Mouse (Mus musculus) heart, adult 2 months (tissue): ENCODE measurements around the gene Fbxo17.

Source experiments
- CTCF ChIP-seq: fragments of 200-600 bp; IDR thresholded peaks from 2 replicates; pipeline ENCODE4 v1.8.1; 2022; ENCODE audit warnings: antibody characterized with exemption, mild to moderate bottlenecking, moderate library complexity
- EP300 ChIP-seq: fragments of 200-500 bp; IDR thresholded peaks from 2 replicates; pipeline ENCODE4 v1.6.1; 2011; ENCODE audit warnings: low read depth, low read length, control low read depth; ENCODE audit not compliant: insufficient read depth
- POLR2A ChIP-seq: fragments of 200-500 bp; IDR thresholded peaks from 2 replicates; pipeline ENCODE4 v1.6.1; 2011; ENCODE audit warnings: mild to moderate bottlenecking, low read depth, low read length, control low read depth; ENCODE audit not compliant: insufficient read depth

GRCm38 (mm10) chr7:28697277-28697676 lies 19.3 kb upstream of the Fbxo17 start:
- TF ChIP-seq POLR2A: no peak
- TF ChIP-seq CTCF: no peak
- TF ChIP-seq EP300: no peak
